Mouse (Mus musculus) neural tube, postnatal 0 days (tissue): ENCODE results near the gene Sytl3. TPM values are rescaled to one million over a fixed set of nuclear protein-coding genes. Genes with fewer than 3 reads are reported as not detected.

Source experiments
- polyA plus RNA-seq: library from polyadenylated mRNA; unstranded; fragments of >200 nt; fragmentation: Nextera tagmentation; extraction: Ambion mirVana; gene quantifications from 2 replicates; pipeline ENCODE4 v1.2.1, GENCODE M21; 2015

Gene Sytl3
- 1.5 and 2.3 TPM in 2 replicates for polyA plus RNA-seq

DNA sequence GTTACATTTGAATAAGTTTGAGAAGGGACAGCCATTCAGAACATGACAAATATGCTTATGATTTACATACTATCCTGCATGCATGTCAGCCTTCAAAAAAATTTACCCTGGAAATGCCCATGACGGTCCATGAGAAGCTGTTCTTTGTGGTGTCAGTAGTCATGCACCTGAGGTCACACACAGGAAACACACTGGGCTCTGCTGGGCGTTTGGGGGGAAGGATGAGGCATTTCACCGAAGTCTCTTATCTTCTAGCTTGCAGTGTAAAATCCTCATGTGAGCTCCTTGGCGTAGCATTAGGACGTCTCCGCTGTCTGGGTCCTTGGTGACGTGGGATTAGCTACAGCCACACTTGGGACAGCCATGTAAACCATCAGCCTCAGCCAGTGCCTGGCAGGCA lies at the start of gene Sytl3:
Gene Sytl3, plus strand, starts transcription at position 293 of the 400 bp plus-strand sequence.

DNA sequence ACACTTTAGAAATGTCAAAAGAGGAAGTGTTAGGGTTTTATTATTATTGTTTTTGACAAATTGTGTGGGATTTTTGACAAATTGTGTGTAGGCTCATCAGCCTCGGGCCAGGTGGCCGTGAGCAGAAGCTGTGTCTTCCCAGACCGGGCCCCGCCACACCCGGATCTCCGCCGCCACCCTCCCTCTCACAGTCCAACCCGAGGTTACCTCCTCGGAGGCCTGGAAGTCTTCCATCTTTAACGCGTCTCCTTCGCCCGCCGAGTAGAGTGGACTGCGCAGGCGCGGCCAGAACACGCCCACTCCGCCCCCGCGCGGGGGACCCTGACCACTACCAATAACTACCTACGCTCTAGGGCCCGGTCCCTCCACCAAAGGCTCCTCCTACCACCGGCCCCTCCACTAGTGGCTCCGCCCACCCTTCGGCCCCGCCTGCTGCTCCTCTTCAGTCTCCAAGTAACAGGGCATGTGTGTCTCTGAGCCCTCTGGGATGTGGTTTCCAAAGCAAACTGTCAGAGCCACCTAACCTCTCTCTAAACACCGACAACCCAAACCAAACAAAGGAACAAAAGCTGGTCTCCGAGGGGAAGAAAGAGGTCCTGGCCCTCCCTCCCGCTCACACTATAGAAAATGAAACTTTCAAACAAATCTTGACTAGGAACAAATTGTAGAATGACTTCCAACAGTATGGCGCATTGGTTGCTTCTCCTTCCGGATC lies 3.2 kb upstream of the Sytl3 start, which contains the start of gene Dynlt1f:
Gene Dynlt1f, minus strand, starts transcription at position 334 of the 715 bp plus-strand sequence.

GRCm38 (mm10) chr17:6782611-6783005 lies 123.7 kb downstream of the Sytl3 start, which contains the start of gene Ezr:
Gene Ezr (minus strand): TSS chr17:6782784.

Other genes with a start within 250 kb of the Sytl3 start
- gene Dynlt1b, start 229.0 kb upstream of the Sytl3 start, polyA plus RNA-seq, result 1,336 and 1,374 TPM in 2 replicates
- gene Dynlt1c, start 57.4 kb upstream of the Sytl3 start, polyA plus RNA-seq, result 41.3 and 45.2 TPM in 2 replicates
- 304 and 309 TPM in 2 replicates for gene Dynlt1f, start 3.2 kb upstream of the Sytl3 start, polyA plus RNA-seq
- gene Ezr, start 123.7 kb downstream of the Sytl3 start, polyA plus RNA-seq, result 61.0 and 61.2 TPM in 2 replicates